In genomic region chr17:75466948-75467347, GRCm38 (mm10) we compare ENCODE assay signal across 23 mouse cellular contexts. TPM values are rescaled to one million over a fixed set of nuclear protein-coding genes. Genes with fewer than 3 reads are reported as not detected.
DNase-seq lines count a peak whose midpoint lies in the region; ATAC-seq and TF ChIP-seq lines count a peak whose summit lies in the region.
"Had no signal": no experiment of that assay in that cellular context is flagged by ENCODE, and none has a peak within 500 bp of the region (broad histone marks: within the 10 kb centered on the region; RNA-seq: fewer than 3 reads in every experiment).

No protein-coding gene starts in this region.

- peaks cover 0 to 12% of the 10 kb centered on the region in 2 experiments for H3K36me3 ChIP-seq in CH12.LX (replicated peaks in 1 of 2; ENCODE audit: control insufficient read depth in 1 of 2, insufficient read depth in 1 of 2, low read length in 1 of 2)
- H3K36me3 ChIP-seq in macrophage (ENCODE audit: inconsistent target), result no peaks in the 10 kb centered on the region
- no peaks in the 10 kb centered on the region for H3K36me3 ChIP-seq in midbrain, postnatal 0 days (ENCODE audit: insufficient read depth, low read length)
- H3K36me3 ChIP-seq: forebrain, embryonic 10.5 days; hindbrain, embryonic 10.5 days; hindbrain, embryonic 13.5 days had no signal

- ATAC-seq in midbrain, postnatal 0 days (ENCODE audit: low FRiP score), result no peak
- ATAC-seq: activated CD4-positive, CD25-positive, alpha-beta regulatory T cell, adult 4 months; CD4-positive, CD25-positive, alpha-beta regulatory T cell, adult 4 months; forebrain, embryonic 13.5 days; forebrain, embryonic 16.5 days; hindbrain, embryonic 16.5 days had no signal

- peak; percentile 63 for DNase-seq in layer of hippocampus, adult 9-11 months
- no peak for DNase-seq in layer of hippocampus, adult 11-12 months (ENCODE audit: low spot score)
- DNase-seq in CH12.LX (ENCODE audit: extremely low read depth), result no peak
- no peak for DNase-seq in midbrain, postnatal 0 days (ENCODE audit: low spot score)
- DNase-seq in cerebellum, adult 11-12 months, result no peak
- no peak for DNase-seq in gastrocnemius, postnatal 4 days (ENCODE audit: low spot score in 2 of 2)
- DNase-seq: adrenal gland, adult 8-10 months; adrenal gland, postnatal 25 days; cerebellum, adult 18-20 months; cerebellum, adult 9-10 months; cerebellum, postnatal 14 days; gastrocnemius, postnatal 14 days had no signal

- H3K27ac ChIP-seq in CH12.LX (ENCODE audit: insufficient read depth, low read depth), result peak overlapping the region; percentile 98
- peak overlapping the region; percentile 98 for H3K27ac ChIP-seq in bone marrow macrophage, adult 2 months (ENCODE audit: insufficient read depth, low read depth, low read length)
- 0 out of 2 replicates have a peak overlapping the region, but pooled peaks have one; percentile 74 for H3K27ac ChIP-seq in macrophage
- no peak overlapping the region for H3K27ac ChIP-seq in midbrain, postnatal 0 days (ENCODE audit: low read depth, low read length)
- H3K27ac ChIP-seq: forebrain, embryonic 10.5 days; forebrain, embryonic 13.5 days; hindbrain, embryonic 10.5 days; hindbrain, embryonic 13.5 days had no signal

- peak; percentile 27; the same call in 1 of the 2 replicates for TF ChIP-seq EP300 in CH12.LX (IDR thresholded peaks at IDR 0.05; ENCODE audit: low read length)

- in situ Hi-C loops in CH12.LX (cut with MboI; ENCODE audit: low pct_ligation_motif_present, low pct_unique_long_range_greater_than_20kb, low sequenced_read_pairs), result loop anchor here (5.0 kb wide), 1 partner anchor 40 kb away; no protein-coding TSS in a partner anchor

- no peaks in the 10 kb centered on the region for H3K9me3 ChIP-seq in CH12.LX (replicated peaks; ENCODE audit: low read length)
- no peaks in the 10 kb centered on the region for H3K9me3 ChIP-seq in midbrain, postnatal 0 days (ENCODE audit: low read length)
- H3K9me3 ChIP-seq: forebrain, embryonic 10.5 days; forebrain, embryonic 13.5 days; hindbrain, embryonic 10.5 days; hindbrain, embryonic 13.5 days had no signal

- TF ChIP-seq POLR2A in CH12.LX (IDR thresholded peaks at IDR 0.05; ENCODE audit: low read depth, low read length), result no peak
- no peak for TF ChIP-seq POLR2A in bone marrow macrophage, adult 2 months (IDR thresholded peaks at IDR 0.05; ENCODE audit: borderline replicate concordance, low read depth, low read length)

- H3K4me1 ChIP-seq in CH12.LX (ENCODE audit: control insufficient read depth in 1 of 2, insufficient read depth in 2 of 2), result peaks cover 13 to 46% of the 10 kb centered on the region in 2 experiments
- peaks cover 62% of the 10 kb centered on the region for H3K4me1 ChIP-seq in bone marrow macrophage, adult 2 months (ENCODE audit: control insufficient read depth, insufficient read depth, low read length)
- no peaks in the 10 kb centered on the region for H3K4me1 ChIP-seq in midbrain, postnatal 0 days (ENCODE audit: insufficient read depth, low read length)

- H3K4me3 ChIP-seq in CH12.LX (replicated peaks in 1 of 3; ENCODE audit: low read depth in 2 of 3, low read length in 2 of 3, poor library complexity in 1 of 3), result peak overlapping the region; percentile 70 to 83 (median 72)
- H3K4me3 ChIP-seq in bone marrow macrophage, adult 2 months (ENCODE audit: insufficient read depth, low read length), result peak overlapping the region; percentile 38; the same call in 1 of the 2 replicates
- H3K4me3 ChIP-seq in macrophage (ENCODE audit: inconsistent target), result no peak overlapping the region
- H3K4me3 ChIP-seq in midbrain, postnatal 0 days (ENCODE audit: low read depth, low read length), result no peak overlapping the region
- H3K4me3 ChIP-seq: forebrain, embryonic 10.5 days; forebrain, embryonic 13.5 days; hindbrain, embryonic 10.5 days; hindbrain, embryonic 13.5 days had no signal

- TF ChIP-seq RAD21 in CH12.LX (IDR thresholded peaks at IDR 0.05; ENCODE audit: low read depth, low read length), result no peak

- no peaks in the 10 kb centered on the region for H3K27me3 ChIP-seq in CH12.LX (replicated peaks)
- H3K27me3 ChIP-seq in midbrain, postnatal 0 days (ENCODE audit: insufficient read depth, low read length), result no peaks in the 10 kb centered on the region
- H3K27me3 ChIP-seq: forebrain, embryonic 13.5 days had no signal

- dilution Hi-C loops in CH12.LX (cut with MboI; ENCODE audit: extremely low pct_ligation_motif_present, extremely low pct_unique_long_range_greater_than_20kb, low sequenced_read_pairs), result no loop called here

- WGBS in macrophage (ENCODE audit: missing documents), result 63% methylated on average over 4 of the region's 4 CpGs
- 89% methylated on average over 4 of the region's 4 CpGs for WGBS in midbrain, postnatal 0 days

- no peak for TF ChIP-seq CTCF in CH12.LX (conservative IDR thresholded peaks at IDR 0.05 in 1 of 2, IDR thresholded peaks at IDR 0.05 in 1 of 2; ENCODE audit: low read depth in 2 of 2, low read length in 2 of 2)
- no peak for TF ChIP-seq CTCF in bone marrow macrophage, adult 2 months (IDR thresholded peaks at IDR 0.05; ENCODE audit: low read depth, low read length)
- TF ChIP-seq CTCF in midbrain, postnatal 0 days (IDR thresholded peaks at IDR 0.05), result no peak

- peak overlapping the region; percentile 85 for H3K4me2 ChIP-seq in CH12.LX (ENCODE audit: insufficient read depth, low read depth, poor library complexity, severe bottlenecking)
- no peak overlapping the region for H3K4me2 ChIP-seq in midbrain, postnatal 0 days (ENCODE audit: low read depth, low read length, poor library complexity, severe bottlenecking)
- H3K4me2 ChIP-seq: forebrain, embryonic 13.5 days; heart, embryonic 11.5 days; hindbrain, embryonic 13.5 days had no signal

- peaks cover 55% of the 10 kb centered on the region for H3K79me2 ChIP-seq in CH12.LX (replicated peaks; ENCODE audit: control insufficient read depth, extremely low read depth, insufficient read depth, poor library complexity, severe bottlenecking)
- peaks cover 54% of the 10 kb centered on the region for H3K79me2 ChIP-seq in macrophage (ENCODE audit: inconsistent target)

- H3K9ac ChIP-seq in CH12.LX (ENCODE audit: insufficient read depth, low read depth), result peak overlapping the region; percentile 99
- no peak overlapping the region for H3K9ac ChIP-seq in midbrain, postnatal 0 days (replicated peaks; ENCODE audit: low read length, poor library complexity, severe bottlenecking)
- H3K9ac ChIP-seq: forebrain, embryonic 13.5 days; hindbrain, embryonic 13.5 days had no signal

TF ChIP-seq in CH12.LX, 34 proteins besides CTCF, POLR2A, EP300 and RAD21:
- TF ChIP-seq BHLHE40 (IDR thresholded peaks at IDR 0.05; ENCODE audit: low read depth, low read length), result 0 out of 2 replicates have a peak, but pooled peaks have one; percentile 16
- peak; percentile 34; the same call in 1 of the 2 replicates for TF ChIP-seq ELF1 (IDR thresholded peaks at IDR 0.05; ENCODE audit: low read depth, low read length)
- peak; percentile 64 for TF ChIP-seq SIN3A (IDR thresholded peaks at IDR 0.05; ENCODE audit: low read length)
- peak; percentile 13; the same call in 1 of the 2 replicates for TF ChIP-seq MYC (IDR thresholded peaks at IDR 0.05; ENCODE audit: low read depth, low read length)
- TF ChIP-seq SMC3 (IDR thresholded peaks at IDR 0.05; ENCODE audit: low read depth, low read length), result no peak
- TF ChIP-seq MXI1 (IDR thresholded peaks at IDR 0.05; ENCODE audit: low read depth, low read length), result peak; percentile 47; the same call in 1 of the 2 replicates
- TF ChIP-seq ZKSCAN1 (IDR thresholded peaks at IDR 0.05; ENCODE audit: borderline replicate concordance, low read depth, low read length), result no peak
TF ChIP-seq in CH12.LX: peak in this region for 5.

RNA-seq across cellular contexts. Expression of gene Rasgrp3, which starts 31.3 kb away (rescaled TPM):
- total RNA-seq in CH12.LX (2012; rRNA removed) (79.6 and 115 TPM in 2 replicates), CH12.LX (2014; rRNA removed) (164 and 166 TPM in 2 replicates)
- polyA plus RNA-seq in CH12.LX (2012; ENCODE audit: insufficient read length, low read depth) (161 and 162 TPM in 2 replicates), macrophage (2018) (7.1 to 11.4 TPM (median 9.7 TPM) in 3 replicates)
- polyA plus RNA-seq in bone marrow macrophage, adult 2 months (2012; ENCODE audit: insufficient read depth, insufficient read length, missing spikeins), result 17.7 and 19.4 TPM in 2 replicates
- total RNA-seq in macrophage (2018; cell fraction: chromatin; rRNA removed), result 10 to 100 TPM in 10 of 26 experiments, 1 to 10 TPM in 13, under 1 TPM in 3; 0.28 to 56.1 (median 3.7) TPM
- 10 to 100 TPM in 11 of 26 experiments, 1 to 10 TPM in 14, under 1 TPM in 1; 0.82 to 22.1 (median 5.2) TPM for total RNA-seq in macrophage (2018; cell fraction: cytosol; rRNA removed)
- 10 to 100 TPM in 8 of 26 experiments, 1 to 10 TPM in 15, under 1 TPM in 3; 0.52 to 32.4 (median 6.2) TPM for total RNA-seq in macrophage (2018; cell fraction: nucleus; rRNA removed)
- total RNA-seq in midbrain, postnatal 0 days (2014; rRNA removed), result 8.1 and 9.3 TPM in 2 replicates
- polyA plus RNA-seq in midbrain, postnatal 0 days (2015; fragmentation: Nextera tagmentation; extraction: Ambion mirVana), result 3.2 and 4.8 TPM in 2 replicates
- 10 to 100 TPM; 35.3 to 38.4 TPM for total RNA-seq in gastrocnemius, postnatal 4 days (2021)

Comparison
In these comparisons a context has a peak if more than half of its experiments do, and no peak if none do; other contexts are left out.
1. H3K4me3 ChIP-seq: peak in CH12.LX (3 of 3) and bone marrow macrophage, adult 2 months (single experiment); none in macrophage (single experiment) and midbrain, postnatal 0 days (single experiment).